Mouse (Mus musculus) kidney, embryonic 15.5 days (tissue): ENCODE data around the gene Rab11b. TPM values are rescaled to one million over a fixed set of nuclear protein-coding genes. Genes with fewer than 3 reads are reported as not detected.
A peak's percentile ranks its signal among the peaks of the same experiment; 100 is the strongest.
"Not testable (repeated sequence)": the region's sequence is repeated elsewhere in the genome, so short reads cannot be mapped to it uniquely, and the experiment has no call there.

ENCODE experiments used
- ATAC-seq: fragments of 200-750 bp; cut with Nextera tagmentation; replicated peaks from 2 replicates; pipeline ENCODE4 v1.8.0; 2017; ENCODE audit warnings: moderate TSS enrichment; ENCODE audit not compliant: low FRiP score
- H3K27ac ChIP-seq: fragments of 300-500 bp; sonication (generic); 2 replicates; pipeline ENCODE4 v1.5.1; 2015; ENCODE audit warnings: mild to moderate bottlenecking, inconsistent platforms
- H3K27me3 ChIP-seq: fragments of 300-500 bp; sonication (generic); 2 replicates; pipeline ENCODE4 v1.6.1; 2015; ENCODE audit warnings: inconsistent platforms
- H3K36me3 ChIP-seq: fragments of 300-500 bp; sonication (generic); 2 replicates; pipeline ENCODE4 v1.6.1; 2015; ENCODE audit warnings: inconsistent platforms
- H3K4me1 ChIP-seq: fragments of 300-500 bp; sonication (generic); 2 replicates; pipeline ENCODE4 v1.6.1; 2015; ENCODE audit warnings: inconsistent platforms
- H3K4me2 ChIP-seq: fragments of 300-500 bp; sonication (generic); 2 replicates; pipeline ENCODE4 v1.6.1; 2015; ENCODE audit warnings: moderate library complexity, mild to moderate bottlenecking, inconsistent platforms
- H3K4me3 ChIP-seq: fragments of 300-500 bp; sonication (generic); replicated peaks from 2 replicates; pipeline ENCODE4 v1.5.1; 2015; ENCODE audit warnings: mild to moderate bottlenecking, inconsistent platforms
- H3K9ac ChIP-seq: fragments of 300-500 bp; sonication (generic); 2 replicates; pipeline ENCODE4 v1.6.1; 2015; ENCODE audit warnings: mild to moderate bottlenecking, inconsistent platforms
- H3K9me3 ChIP-seq: fragments of 300-500 bp; sonication (generic); replicated peaks from 2 replicates; pipeline ENCODE4 v1.6.1; 2016; ENCODE audit warnings: inconsistent platforms
- WGBS: fragments of 180-500 bp; shearing (Covaris S2); methylation state at CpG from one replicate; pipeline ENCODE4 v1.1.7; 2015; ENCODE audit warnings: mixed read lengths; 5-methylcytosine and 5-hydroxymethylcytosine counted together
- polyA plus RNA-seq: library from polyadenylated mRNA; unstranded; fragments of >200 nt; fragmentation: Nextera tagmentation; extraction: Ambion mirVana; gene quantifications from 2 replicates; pipeline ENCODE4 v1.2.1, GENCODE M21; 2015

The Rab11b gene
- polyA plus RNA-seq, 1 experiment from 2014 or later, result 342 TPM

DNA sequence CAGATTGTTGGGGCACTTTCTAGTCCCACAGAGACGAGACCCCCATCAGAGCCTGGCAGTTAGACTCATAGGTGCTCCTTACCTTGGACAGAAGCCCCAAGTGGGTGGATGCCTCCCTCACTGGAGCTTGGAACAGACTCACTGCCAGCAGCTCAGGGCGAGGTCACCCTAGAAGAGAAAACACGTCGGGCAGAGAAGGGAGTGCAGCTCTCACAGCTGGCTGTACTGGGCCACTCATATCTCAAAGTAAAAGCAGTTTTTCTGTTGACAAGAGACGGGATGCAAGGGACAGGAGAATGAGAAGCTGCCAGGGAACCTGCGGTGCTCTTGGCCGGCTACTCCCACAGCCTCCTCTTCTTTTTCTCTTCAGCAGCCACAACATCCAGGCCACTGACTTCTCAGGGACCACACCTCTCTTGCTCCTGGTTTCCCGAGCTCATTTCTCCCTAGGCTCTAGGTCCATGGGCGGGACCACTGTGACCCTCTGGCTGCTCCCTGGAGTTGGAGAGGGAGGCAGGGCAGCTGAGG lies 27.7 kb downstream of the Rab11b start:
- not testable (repeated sequence) for H3K9me3 ChIP-seq, ATAC-seq

GRCm38 (mm10) chr17:33729215-33729614 lies 31.1 kb downstream of the Rab11b start:
- ATAC-seq, result no peak
- Histone ChIP-seq H3K4me3 (no peak overlapping the region), H3K4me1 (no peaks in the 10 kb centered on the region), H3K27ac (no peak overlapping the region), H3K36me3 (no peaks in the 10 kb centered on the region), H3K9me3 (no peaks in the 10 kb centered on the region), H3K27me3 (no peaks in the 10 kb centered on the region), H3K9ac (no peak overlapping the region), H3K4me2 (no peak overlapping the region)
- WGBS, result 68% methylated on average over 2 of the region's 2 CpGs

More for the DNA sequence above, 27.7 kb downstream of the Rab11b start:
- H3K27ac ChIP-seq, H3K27me3 ChIP-seq, H3K4me2 ChIP-seq, H3K9ac ChIP-seq, H3K4me3 ChIP-seq, H3K36me3 ChIP-seq, H3K4me1 ChIP-seq: not testable (repeated sequence)
- WGBS, result 55% methylated on average over 9 of the region's 9 CpGs

GRCm38 (mm10) chr17:33728396-33728795 lies 31.9 kb downstream of the Rab11b start:
- Histone ChIP-seq H3K27ac (no peak overlapping the region), H3K4me3 (no peak overlapping the region), H3K36me3 (no peaks in the 10 kb centered on the region), H3K27me3 (no peaks in the 10 kb centered on the region), H3K4me1 (no peaks in the 10 kb centered on the region), H3K9ac (no peak overlapping the region), H3K4me2 (no peak overlapping the region), H3K9me3 (no peaks in the 10 kb centered on the region)
- WGBS, result 79% methylated on average over 2 of the region's 2 CpGs
- no peak for ATAC-seq

DNA sequence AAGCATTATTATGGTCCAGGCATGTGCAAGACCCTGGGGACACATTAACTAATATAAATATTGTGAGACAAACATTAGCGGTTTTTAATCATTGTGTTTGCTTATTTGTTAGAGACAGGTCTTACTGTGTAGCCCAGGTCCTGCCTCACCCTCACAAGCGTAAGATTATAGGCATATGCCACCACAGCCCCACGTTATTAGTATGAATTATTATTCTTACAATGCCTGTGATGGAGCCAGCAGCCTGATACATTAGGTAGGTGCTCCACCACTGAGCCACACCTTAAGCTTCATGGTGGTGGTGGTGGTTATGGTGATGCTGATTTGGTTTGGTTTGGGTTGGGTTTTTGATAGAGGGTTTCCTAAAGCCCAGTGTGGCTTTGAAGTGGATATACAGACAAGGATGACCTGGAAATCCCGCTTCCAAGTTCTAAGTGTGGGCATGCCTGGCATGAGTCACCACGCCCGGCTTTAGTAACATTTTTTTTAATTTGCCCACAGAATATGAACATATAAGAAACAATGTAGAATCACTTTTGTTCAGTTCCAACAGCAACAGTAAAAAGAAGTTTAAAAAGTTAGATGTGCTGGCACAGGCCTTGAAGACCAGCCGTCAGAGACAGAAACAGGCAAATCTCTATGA lies 40.5 kb downstream of the Rab11b start:
- Histone ChIP-seq H3K9me3 (no peaks in the 10 kb centered on the region), H3K9ac (no peak overlapping the region), H3K36me3 (peaks cover 1% of the 10 kb centered on the region; the same call in 1 of the 2 replicates), H3K27ac (no peak overlapping the region), H3K4me2 (no peak overlapping the region), H3K4me3 (no peak overlapping the region), H3K4me1 (peaks cover 6% of the 10 kb centered on the region; the same call in 1 of the 2 replicates), H3K27me3 (no peaks in the 10 kb centered on the region)
- ATAC-seq, result no peak
- 93% methylated on average over 7 of the region's 7 CpGs for WGBS

DNA sequence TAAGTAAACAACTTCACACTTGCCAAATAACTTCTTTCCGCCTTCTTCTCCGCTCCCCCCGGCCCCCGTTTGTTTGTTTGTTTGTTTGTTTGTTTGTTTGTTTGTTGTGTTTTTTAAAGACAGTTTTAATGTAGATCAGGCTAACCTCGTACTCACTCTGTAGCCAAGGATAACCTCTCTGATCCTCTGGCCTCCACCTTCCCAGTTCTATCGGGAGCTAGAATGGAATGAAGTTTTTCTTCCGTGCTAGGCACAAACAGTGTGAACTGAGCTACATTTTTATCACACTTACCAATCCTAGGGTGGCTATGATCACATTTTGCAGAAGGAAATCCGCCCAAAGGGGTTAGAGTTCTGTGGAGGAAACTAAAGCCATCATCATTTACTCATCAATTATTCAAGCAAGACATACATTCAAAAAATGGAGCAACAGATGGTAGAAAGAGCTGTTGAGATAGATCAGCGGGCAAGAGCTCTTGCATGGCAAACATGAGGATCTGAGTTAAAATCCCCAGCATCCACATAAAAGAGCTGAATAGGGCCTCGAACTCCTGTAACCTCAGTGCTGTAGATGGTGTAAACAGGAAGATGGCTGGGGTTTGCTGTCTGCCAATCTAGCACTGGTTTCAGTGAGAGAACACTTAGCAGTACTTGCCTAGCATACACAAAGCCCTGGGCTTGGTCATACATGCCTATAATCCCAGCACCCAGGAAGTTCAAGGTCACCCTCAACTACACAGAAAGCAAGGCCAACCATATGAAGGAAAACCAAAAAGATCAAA lies 41.2 kb downstream of the Rab11b start:
- peak overlapping the region; percentile 70 for H3K4me2 ChIP-seq
- peaks cover 9% of the 10 kb centered on the region; the same call in 1 of the 2 replicates for H3K36me3 ChIP-seq
- no peaks in the 10 kb centered on the region for H3K9me3 ChIP-seq
- ATAC-seq, result 0 out of 2 replicates have a peak, but pooled peaks have one; percentile 13
- peaks cover 6% of the 10 kb centered on the region; the same call in 1 of the 2 replicates for H3K4me1 ChIP-seq
- no peak overlapping the region for H3K27ac ChIP-seq
- H3K9ac ChIP-seq, result no peak overlapping the region
- H3K4me3 ChIP-seq, result peak overlapping the region; percentile 62
- no peaks in the 10 kb centered on the region for H3K27me3 ChIP-seq
- 44% methylated on average over 10 of the region's 10 CpGs for WGBS

DNA sequence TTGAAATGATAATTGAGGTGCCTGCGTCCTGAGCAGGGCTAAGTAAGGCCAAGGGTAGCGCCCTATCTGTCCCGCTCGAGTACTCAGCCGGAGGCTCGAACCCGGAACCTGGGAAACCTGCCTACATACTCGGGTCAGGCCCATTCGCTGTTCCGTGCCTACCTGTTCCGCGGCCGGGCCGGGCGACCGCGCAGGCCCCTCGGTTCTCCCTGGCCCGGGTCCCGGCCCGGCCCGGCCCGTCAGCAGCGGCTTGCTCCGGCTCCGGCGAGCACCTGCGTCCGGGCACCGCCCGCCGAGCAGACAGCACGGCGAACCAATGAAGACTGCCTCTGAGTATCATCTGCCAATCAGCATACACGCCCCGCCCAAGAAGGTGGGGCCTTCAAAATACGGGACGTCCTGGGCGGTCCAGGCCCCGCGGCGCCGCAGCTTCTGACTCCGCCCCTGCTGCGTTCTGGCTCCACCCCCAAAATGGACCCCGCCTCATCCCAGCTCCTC lies 41.9 kb downstream of the Rab11b start, which contains the start of gene March2:
March2 (minus strand) TSS at position 287 of the 498 bp plus-strand sequence.
- Histone ChIP-seq H3K27me3 (no peaks in the 10 kb centered on the region), H3K9me3 (no peaks in the 10 kb centered on the region), H3K9ac (peak within 1 kb of the TSS; percentile 58), H3K4me3 (peak within 1 kb of the TSS; percentile 62), H3K4me2 (peak within 1 kb of the TSS; percentile 70), H3K36me3 (peaks cover 11% of the 10 kb centered on the region; the same call in 1 of the 2 replicates), H3K4me1 (peaks cover 6% of the 10 kb centered on the region; the same call in 1 of the 2 replicates), H3K27ac (peak within 1 kb of the TSS; percentile 6; the same call in 1 of the 2 replicates)
- ATAC-seq, result peak; percentile 100
- under 1% methylated on average over 46 of the region's 46 CpGs for WGBS

GRCm38 (mm10) chr17:33717982-33718381 lies 42.3 kb downstream of the Rab11b start:
- peaks cover 6% of the 10 kb centered on the region; the same call in 1 of the 2 replicates for H3K4me1 ChIP-seq
- H3K27me3 ChIP-seq, result no peaks in the 10 kb centered on the region
- no peaks in the 10 kb centered on the region for H3K9me3 ChIP-seq
- peaks cover 12% of the 10 kb centered on the region; the same call in 1 of the 2 replicates for H3K36me3 ChIP-seq
- ATAC-seq, result no peak
- peak overlapping the region; percentile 6; the same call in 1 of the 2 replicates for H3K27ac ChIP-seq
- peak overlapping the region; percentile 62 for H3K4me3 ChIP-seq
- 9% methylated on average over 8 of the region's 8 CpGs for WGBS
- peak overlapping the region; percentile 58 for H3K9ac ChIP-seq
- peak overlapping the region; percentile 70 for H3K4me2 ChIP-seq

GRCm38 (mm10) chr17:33717246-33717645 lies 43.1 kb downstream of the Rab11b start:
- Histone ChIP-seq H3K9me3 (no peaks in the 10 kb centered on the region), H3K27me3 (no peaks in the 10 kb centered on the region), H3K9ac (no peak overlapping the region), H3K4me1 (peaks cover 6% of the 10 kb centered on the region; the same call in 1 of the 2 replicates), H3K36me3 (peaks cover 15% of the 10 kb centered on the region; the same call in 1 of the 2 replicates), H3K4me3 (no peak overlapping the region), H3K27ac (no peak overlapping the region), H3K4me2 (peak overlapping the region; percentile 70; the same call in 1 of the 2 replicates)
- no peak for ATAC-seq
- 93% methylated on average over 1 of the region's 1 CpGs for WGBS

GRCm38 (mm10) chr17:33714779-33715178 lies 45.6 kb downstream of the Rab11b start:
- no peak for ATAC-seq
- H3K4me1 ChIP-seq, result peaks cover 6% of the 10 kb centered on the region; the same call in 1 of the 2 replicates

DNA sequence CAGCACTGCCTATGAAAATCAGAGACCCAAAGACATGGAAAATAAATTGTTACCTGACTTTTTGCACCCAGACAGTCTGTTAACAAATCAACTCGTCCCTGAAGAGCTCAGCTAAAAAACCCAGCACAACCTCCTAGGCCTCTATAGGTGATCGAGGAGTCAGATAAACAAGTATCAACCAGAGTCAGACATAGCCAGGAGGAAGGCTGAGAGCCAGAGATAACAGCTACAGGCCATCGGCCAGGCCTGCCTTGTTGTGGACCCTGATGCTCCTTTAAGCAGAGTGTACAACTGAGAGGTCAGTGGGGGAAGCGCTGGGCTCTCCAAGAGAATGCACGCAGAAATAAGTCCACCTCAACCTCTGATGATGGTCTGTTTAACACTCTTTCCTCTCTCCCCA lies 47.1 kb downstream of the Rab11b start:
- Histone ChIP-seq H3K4me3 (no peak overlapping the region), H3K4me1 (peaks cover 6% of the 10 kb centered on the region; the same call in 1 of the 2 replicates), H3K27me3 (no peaks in the 10 kb centered on the region), H3K9me3 (no peaks in the 10 kb centered on the region), H3K9ac (no peak overlapping the region), H3K36me3 (peaks cover 40% of the 10 kb centered on the region), H3K27ac (no peak overlapping the region), H3K4me2 (no peak overlapping the region)
- WGBS, result 79% methylated on average over 5 of the region's 5 CpGs
- peak; percentile 66; the same call in 1 of the 2 replicates for ATAC-seq

More at GRCm38 (mm10) chr17:33714779-33715178, 45.6 kb downstream of the Rab11b start:
- H3K4me3 ChIP-seq, result no peak overlapping the region
- H3K9ac ChIP-seq, result no peak overlapping the region
- H3K27ac ChIP-seq, result no peak overlapping the region
- 87% methylated on average over 1 of the region's 1 CpGs for WGBS
- H3K9me3 ChIP-seq, result no peaks in the 10 kb centered on the region
- no peak overlapping the region for H3K4me2 ChIP-seq
- H3K36me3 ChIP-seq, result peaks cover 25% of the 10 kb centered on the region; the same call in 1 of the 2 replicates
- H3K27me3 ChIP-seq, result no peaks in the 10 kb centered on the region

GRCm38 (mm10) chr17:33709834-33710233 lies 50.5 kb downstream of the Rab11b start:
- Histone ChIP-seq H3K4me2 (no peak overlapping the region), H3K27me3 (no peaks in the 10 kb centered on the region), H3K9ac (no peak overlapping the region), H3K27ac (no peak overlapping the region), H3K4me1 (no peaks in the 10 kb centered on the region), H3K36me3 (peaks cover 56% of the 10 kb centered on the region), H3K9me3 (no peaks in the 10 kb centered on the region), H3K4me3 (no peak overlapping the region)
- 72% methylated on average over 3 of the region's 3 CpGs for WGBS
- no peak for ATAC-seq
